Mouse (Mus musculus) naive thymus-derived CD4-positive, alpha-beta T cell, adult 2 months (primary cell): Measurements from ENCODE around the gene 4932411N23Rik.
"Not testable (repeated sequence)": the region's sequence is repeated elsewhere in the genome, so short reads cannot be mapped to it uniquely, and the experiment has no call there.

ENCODE experiments used
- DNase-seq: peaks from one replicate; pipeline ENCODE4 v3.0.0-alpha.2; 2011; ENCODE audit warnings: low read depth

4932411N23Rik gene

GRCm38 (mm10) chrX:126815768-126816167 is at the start of gene 4932411N23Rik:
Gene 4932411N23Rik, minus strand, starts transcription at chrX:126815868.
- DNase-seq, result no peak

- no peak for DNase-seq
These were observed 35.8 kb downstream of the 4932411N23Rik start for GRCm38 (mm10) chrX:126779895-126780294.

- peak; percentile 1 for DNase-seq
These were observed 38.0 kb downstream of the 4932411N23Rik start for GRCm38 (mm10) chrX:126777643-126778042.

GRCm38 (mm10) chrX:126774846-126775245 is 40.8 kb downstream of the 4932411N23Rik start:
- peak; percentile 0 for DNase-seq

- DNase-seq, result not testable (repeated sequence)
These were observed 42.2 kb downstream of the 4932411N23Rik start for GRCm38 (mm10) chrX:126773511-126773910.
